Mouse (Mus musculus) MEL (cell line): ENCODE data around the gene Pbx3.
A peak's percentile ranks its signal among the peaks of the same experiment; 100 is the strongest.

ENCODE experiments used
- BHLHE40 ChIP-seq: IDR thresholded peaks from 2 replicates; pipeline ENCODE4 v1.6.1; 2012; ENCODE audit warnings: low read depth, mild to moderate bottlenecking, inconsistent platforms, low read length, improper control_type of control experiment, borderline replicate concordance
- CTCF ChIP-seq, 3 experiments: IDR thresholded peaks in 2 of 3; conservative IDR thresholded peaks in 1 of 3; 2 replicates each; pipeline ENCODE4 v1.5.1; 2011 to 2012; ENCODE audit warnings: low read length in 3 of 3, low read depth in 2 of 3, mild to moderate bottlenecking in 2 of 3, improper control_type of control experiment in 1 of 3, inconsistent platforms in 1 of 3, mixed read lengths in 1 of 3, moderate library complexity in 1 of 3; ENCODE audit not compliant: control insufficient read depth in 1 of 3, insufficient read depth in 1 of 3, poor library complexity in 1 of 3, severe bottlenecking in 1 of 3
- E2F4 ChIP-seq: IDR thresholded peaks from 2 replicates; pipeline ENCODE4 v1.6.1; 2011; ENCODE audit warnings: low read depth, low read length, improper control_type of control experiment, borderline replicate concordance
- GABPA ChIP-seq: IDR thresholded peaks from 2 replicates; pipeline ENCODE4 v1.6.1; 2012; ENCODE audit warnings: low read depth, mild to moderate bottlenecking, inconsistent platforms, low read length, improper control_type of control experiment, moderate library complexity
- MYC ChIP-seq: IDR thresholded peaks from 2 replicates; pipeline ENCODE4 v1.6.1; 2011; ENCODE audit warnings: low read depth, mild to moderate bottlenecking, low read length, improper control_type of control experiment, moderate library complexity
- NRF1 ChIP-seq: IDR thresholded peaks from 2 replicates; pipeline ENCODE4 v1.6.1; 2014; ENCODE audit warnings: low read depth, mild to moderate bottlenecking, inconsistent platforms, low read length, improper control_type of control experiment, moderate library complexity; ENCODE audit not compliant: poor library complexity, insufficient read depth, severe bottlenecking
- POLR2A ChIP-seq, 2 experiments: IDR thresholded peaks; 2 replicates each; pipeline ENCODE4 v1.6.1; 2011 to 2012; ENCODE audit warnings: low read length in 2 of 2, mild to moderate bottlenecking in 2 of 2, control low read depth in 1 of 2, improper control_type of control experiment in 1 of 2, low read depth in 1 of 2, moderate library complexity in 1 of 2; ENCODE audit not compliant: control insufficient read depth in 1 of 2, insufficient read depth in 1 of 2, poor library complexity in 1 of 2
- SMC3 ChIP-seq: IDR thresholded peaks from 2 replicates; pipeline ENCODE4 v1.6.1; 2011; ENCODE audit warnings: low read depth, low read length, improper control_type of control experiment
- TCF12 ChIP-seq: IDR thresholded peaks from 2 replicates; pipeline ENCODE4 v1.6.1; 2014; ENCODE audit warnings: low read depth, mild to moderate bottlenecking, inconsistent platforms, low read length, improper control_type of control experiment, moderate library complexity
- UBTF ChIP-seq: IDR thresholded peaks from 2 replicates; pipeline ENCODE4 v1.6.1; 2012; ENCODE audit warnings: low read depth, mild to moderate bottlenecking, inconsistent platforms, low read length, improper control_type of control experiment, moderate library complexity, borderline replicate concordance; ENCODE audit not compliant: insufficient read depth
- USF1 ChIP-seq: IDR thresholded peaks from 2 replicates; pipeline ENCODE4 v1.6.1; 2014; ENCODE audit warnings: low read depth, mild to moderate bottlenecking, inconsistent platforms, low read length, improper control_type of control experiment, moderate library complexity
- ZC3H11A ChIP-seq: IDR thresholded peaks from 2 replicates; pipeline ENCODE4 v1.6.1; 2012; ENCODE audit warnings: low read depth, mild to moderate bottlenecking, inconsistent platforms, low read length, improper control_type of control experiment

- TF ChIP-seq CTCF (IDR thresholded peaks at IDR 0.05 in 2 of 3, conservative IDR thresholded peaks at IDR 0.05 in 1 of 3; ENCODE audit: control insufficient read depth in 1 of 3, insufficient read depth in 1 of 3, low read depth in 2 of 3, low read length in 3 of 3, poor library complexity in 1 of 3, severe bottlenecking in 1 of 3) (no peak), ZC3H11A (no peak), UBTF (no peak), MYC (no peak), E2F4 (no peak), BHLHE40 (no peak), TCF12 (no peak), USF1 (no peak), SMC3 (no peak), NRF1 (no peak), GABPA (no peak), POLR2A (IDR thresholded peaks at IDR 0.05; ENCODE audit: control insufficient read depth in 1 of 2, insufficient read depth in 1 of 2, low read depth in 1 of 2, low read length in 2 of 2, poor library complexity in 1 of 2) (peak in 1 of 2 experiments; percentile 63; a peak in 1 of 4 replicates)
Measured at GRCm38 (mm10) chr2:34371441-34372304, 1.3 kb downstream of the Pbx3 start.
